Mouse (Mus musculus) intestine, embryonic 16.5 days (tissue): ENCODE measurements around the gene Gstm5. TPM values are rescaled to one million over a fixed set of nuclear protein-coding genes. Genes with fewer than 3 reads are reported as not detected.

ENCODE experiments used
- ATAC-seq: fragments of 200-750 bp; cut with Nextera tagmentation; 2 replicates; pipeline ENCODE4 v1.8.0; 2017; ENCODE audit warnings: moderate TSS enrichment, moderate library complexity
- H3K27ac ChIP-seq: fragments of 300-500 bp; sonication (generic); 2 replicates; pipeline ENCODE4 v1.5.1; 2014; ENCODE audit warnings: mild to moderate bottlenecking, low read length
- H3K27me3 ChIP-seq: fragments of 300-500 bp; sonication (generic); replicated peaks from 2 replicates; pipeline ENCODE4 v1.6.1; 2014; ENCODE audit warnings: low read length, control low read depth, mixed read lengths; ENCODE audit not compliant: control insufficient read depth, insufficient read depth
- H3K36me3 ChIP-seq: fragments of 300-500 bp; sonication (generic); 2 replicates; pipeline ENCODE4 v1.6.1; 2014; ENCODE audit warnings: low read length, control low read depth; ENCODE audit not compliant: control insufficient read depth, insufficient read depth
- H3K4me1 ChIP-seq: fragments of 300-500 bp; sonication (generic); 2 replicates; pipeline ENCODE4 v1.6.1; 2014; ENCODE audit warnings: low read length, control low read depth, mixed read lengths; ENCODE audit not compliant: control insufficient read depth, insufficient read depth
- H3K4me2 ChIP-seq: fragments of 300-500 bp; sonication (generic); 2 replicates; pipeline ENCODE4 v1.6.1; 2014; ENCODE audit warnings: low read depth, low read length, control low read depth
- H3K4me3 ChIP-seq: fragments of 300-500 bp; sonication (generic); 2 replicates; pipeline ENCODE4 v1.5.1; 2014; ENCODE audit warnings: mild to moderate bottlenecking, low read length
- H3K9ac ChIP-seq: fragments of 300-500 bp; sonication (generic); 2 replicates; pipeline ENCODE4 v1.6.1; 2014; ENCODE audit warnings: low read depth, low read length
- H3K9me3 ChIP-seq: fragments of 300-500 bp; sonication (generic); 2 replicates; pipeline ENCODE4 v1.6.1; 2016; ENCODE audit warnings: low read length, control low read depth; ENCODE audit not compliant: control insufficient read depth
- WGBS: fragments of 180-500 bp; shearing (Covaris S2); extraction: QIAGEN DNeasy Blood & Tissue Kit; methylation state at CpG from one replicate; pipeline ENCODE4 v1.1.7; 2014; 5-methylcytosine and 5-hydroxymethylcytosine counted together
- polyA plus RNA-seq: library from polyadenylated mRNA; unstranded; fragments of >200 nt; fragmentation: Nextera tagmentation; extraction: Ambion mirVana; gene quantifications from 2 replicates; pipeline ENCODE4 v1.2.1, GENCODE M21; 2015

Gene Gstm5
- polyA plus RNA-seq: 168 and 171 TPM in 2 replicates

- 3% methylated on average over 40 of the region's 40 CpGs for WGBS
- peak; percentile 94 for ATAC-seq
- Histone ChIP-seq H3K4me2 (peak within 1 kb of the TSS; percentile 84), H3K4me3 (peak within 1 kb of the TSS; percentile 67), H3K9me3 (no peaks in the 10 kb centered on the region), H3K4me1 (peaks cover 15% of the 10 kb centered on the region), H3K27ac (peak within 1 kb of the TSS; percentile 69), H3K9ac (peak within 1 kb of the TSS; percentile 88), H3K36me3 (no peaks in the 10 kb centered on the region), H3K27me3 (no peaks in the 10 kb centered on the region)
Measured at GRCm38 (mm10) chr3:107895720-107896569, at the start of gene Gstm5. Gene Gstm5 (plus strand): TSS chr3:107895821.

DNA sequence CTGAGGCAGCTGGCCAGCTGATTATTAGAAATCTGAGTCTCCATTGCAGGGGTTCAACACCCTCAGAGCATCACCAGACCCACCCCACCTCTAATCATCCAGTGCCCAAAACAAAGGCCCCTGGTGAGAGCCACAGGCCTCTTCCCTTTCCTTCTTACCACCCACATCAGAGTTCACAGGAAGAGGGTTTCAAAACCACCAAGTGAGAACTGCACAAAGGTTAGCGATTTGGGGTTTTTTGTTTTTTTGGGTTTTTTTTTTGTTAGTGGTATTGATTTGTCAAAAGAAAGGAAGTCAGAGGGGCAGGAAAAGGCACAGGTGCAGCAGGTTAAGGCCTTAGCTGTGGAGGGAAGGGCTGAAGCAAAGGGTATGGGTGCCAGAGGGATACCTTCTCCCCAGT lies 49.4 kb upstream of the Gstm5 start:
- H3K27ac ChIP-seq: no peak overlapping the region

GRCm38 (mm10) chr3:107846835-107847234 lies 48.8 kb upstream of the Gstm5 start:
- Histone ChIP-seq H3K4me1 (peaks cover 12% of the 10 kb centered on the region), H3K27ac (no peak overlapping the region), H3K27me3 (no peaks in the 10 kb centered on the region), H3K4me3 (no peak overlapping the region), H3K9ac (no peak overlapping the region), H3K9me3 (no peaks in the 10 kb centered on the region), H3K36me3 (no peaks in the 10 kb centered on the region), H3K4me2 (no peak overlapping the region)
- 53% methylated on average over 3 of the region's 3 CpGs for WGBS
- ATAC-seq: no peak

More for the DNA sequence above, 49.4 kb upstream of the Gstm5 start:
- Histone ChIP-seq H3K4me3 (no peak overlapping the region), H3K9ac (no peak overlapping the region), H3K4me2 (no peak overlapping the region), H3K36me3 (no peaks in the 10 kb centered on the region), H3K27me3 (no peaks in the 10 kb centered on the region), H3K4me1 (peaks cover 12% of the 10 kb centered on the region), H3K9me3 (no peaks in the 10 kb centered on the region)
- ATAC-seq: no peak
- 84% methylated on average over 1 of the region's 1 CpGs for WGBS

DNA sequence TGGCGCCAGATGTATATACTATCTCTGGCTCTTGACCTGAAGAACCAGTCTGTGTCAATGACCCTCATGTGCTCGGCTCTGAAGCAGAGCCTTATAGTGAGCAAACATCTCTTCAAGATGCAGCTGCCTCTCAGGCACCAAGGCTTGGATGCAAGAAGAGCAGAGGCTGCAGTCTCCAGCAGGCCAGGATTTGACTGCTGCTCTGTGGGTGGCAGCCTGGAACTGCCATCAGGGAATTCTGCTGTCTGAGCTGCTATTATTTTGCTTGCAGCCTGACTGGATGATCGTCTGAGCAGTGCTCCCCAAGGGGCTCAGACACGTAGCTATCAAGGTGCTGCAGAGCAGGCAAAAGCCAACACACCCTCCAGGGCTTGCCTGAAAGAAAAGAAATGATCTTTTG lies 47.5 kb upstream of the Gstm5 start:
- 45% methylated on average over 4 of the region's 4 CpGs for WGBS
- no peak overlapping the region for H3K9ac ChIP-seq
- H3K27ac ChIP-seq: no peak overlapping the region
- no peak overlapping the region for H3K4me3 ChIP-seq
- H3K4me2 ChIP-seq: no peak overlapping the region
- no peaks in the 10 kb centered on the region for H3K36me3 ChIP-seq
- H3K9me3 ChIP-seq: no peaks in the 10 kb centered on the region
- peak; percentile 39 for ATAC-seq
- peaks cover 12% of the 10 kb centered on the region for H3K4me1 ChIP-seq
- H3K27me3 ChIP-seq: no peaks in the 10 kb centered on the region

- 72% methylated on average over 6 of the region's 6 CpGs for WGBS
Measured at GRCm38 (mm10) chr3:107849000-107849692, 46.5 kb upstream of the Gstm5 start.

GRCm38 (mm10) chr3:107849693-107850031 lies 46.0 kb upstream of the Gstm5 start:
- H3K27me3 ChIP-seq: no peaks in the 10 kb centered on the region
- H3K4me1 ChIP-seq: peaks cover 12% of the 10 kb centered on the region
- H3K36me3 ChIP-seq: no peaks in the 10 kb centered on the region
- no peak overlapping the region for H3K4me3 ChIP-seq
- H3K9me3 ChIP-seq: no peaks in the 10 kb centered on the region
- no peak for ATAC-seq
- no peak overlapping the region for H3K27ac ChIP-seq
- WGBS: 80% methylated on average over 2 of the region's 2 CpGs
- H3K9ac ChIP-seq: no peak overlapping the region
- H3K4me2 ChIP-seq: no peak overlapping the region

More at GRCm38 (mm10) chr3:107849000-107849692, 46.5 kb upstream of the Gstm5 start:
- Histone ChIP-seq H3K4me2 (no peak overlapping the region), H3K27me3 (no peaks in the 10 kb centered on the region), H3K9me3 (no peaks in the 10 kb centered on the region), H3K4me1 (peaks cover 12% of the 10 kb centered on the region), H3K36me3 (no peaks in the 10 kb centered on the region), H3K9ac (no peak overlapping the region), H3K4me3 (no peak overlapping the region), H3K27ac (no peak overlapping the region)
- ATAC-seq: no peak

GRCm38 (mm10) chr3:107850418-107851031 lies 45.1 kb upstream of the Gstm5 start:
- Histone ChIP-seq H3K4me3 (no peak overlapping the region), H3K9ac (peak overlapping the region; percentile 21; the same call in 1 of the 2 replicates), H3K36me3 (no peaks in the 10 kb centered on the region), H3K27ac (peak overlapping the region; percentile 15; the same call in 1 of the 2 replicates), H3K27me3 (no peaks in the 10 kb centered on the region), H3K4me2 (0 out of 2 replicates have a peak overlapping the region, but pooled peaks have one; percentile 16), H3K4me1 (peaks cover 12% of the 10 kb centered on the region), H3K9me3 (no peaks in the 10 kb centered on the region)
- WGBS: 18% methylated on average over 12 of the region's 12 CpGs
- peak; percentile 68 for ATAC-seq

DNA sequence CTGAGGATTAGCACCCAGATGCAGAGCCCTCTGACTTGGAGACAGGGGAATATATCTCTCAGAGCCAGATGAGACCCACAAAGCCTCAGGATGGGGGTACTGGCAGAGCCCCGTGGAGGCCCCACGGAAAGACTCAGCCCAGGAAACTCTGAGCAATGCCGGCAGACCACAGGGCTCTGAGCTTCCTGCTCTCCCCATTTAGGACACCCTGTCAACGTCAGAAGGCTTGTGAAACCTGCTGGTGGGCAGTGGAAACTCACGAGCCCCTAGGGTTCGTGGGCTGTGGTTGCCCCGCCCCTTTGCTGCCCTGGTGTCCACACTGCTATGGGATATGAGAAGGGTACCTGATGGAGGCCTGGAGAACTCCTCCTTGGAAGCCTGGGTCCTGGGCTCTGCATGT lies 42.8 kb upstream of the Gstm5 start:
- peaks cover 15% of the 10 kb centered on the region for H3K4me1 ChIP-seq
- WGBS: 50% methylated on average over 7 of the region's 7 CpGs
- H3K9ac ChIP-seq: no peak overlapping the region
- no peak for ATAC-seq
- H3K27ac ChIP-seq: no peak overlapping the region
- no peaks in the 10 kb centered on the region for H3K27me3 ChIP-seq
- H3K4me2 ChIP-seq: no peak overlapping the region
- no peaks in the 10 kb centered on the region for H3K36me3 ChIP-seq
- no peak overlapping the region for H3K4me3 ChIP-seq
- H3K9me3 ChIP-seq: no peaks in the 10 kb centered on the region
